Mouse (Mus musculus) monocyte, adult 2 months (primary cell): ENCODE measurements around the gene Mat1a.

Experiments
- DNase-seq, 2 experiments: peaks; one replicate each; pipeline ENCODE4 v3.0.0; 2022; ENCODE audit warnings: low spot score in 2 of 2, low read depth in 1 of 2

The Mat1a gene

DNA sequence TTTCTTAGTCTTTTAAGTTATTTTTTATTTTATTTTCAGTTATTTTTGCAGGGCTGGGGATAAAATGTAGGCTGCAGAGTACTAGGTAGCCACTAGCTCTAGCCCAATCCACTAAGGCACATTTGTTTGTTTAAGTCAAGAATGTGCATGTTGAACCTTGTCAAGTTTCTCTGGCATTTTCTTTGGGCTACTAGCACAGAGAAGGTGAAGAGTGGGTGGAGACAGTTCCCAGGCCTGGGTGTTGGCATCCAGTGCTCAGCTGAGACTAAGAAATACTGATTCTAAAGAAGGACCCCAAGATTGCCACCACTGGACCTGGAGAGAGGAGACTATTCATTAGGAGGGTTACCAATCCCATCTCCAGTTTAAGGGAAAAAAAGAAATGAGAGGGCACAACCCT is 32.2 kb downstream of the Mat1a start:
- DNase-seq = no peak

DNA sequence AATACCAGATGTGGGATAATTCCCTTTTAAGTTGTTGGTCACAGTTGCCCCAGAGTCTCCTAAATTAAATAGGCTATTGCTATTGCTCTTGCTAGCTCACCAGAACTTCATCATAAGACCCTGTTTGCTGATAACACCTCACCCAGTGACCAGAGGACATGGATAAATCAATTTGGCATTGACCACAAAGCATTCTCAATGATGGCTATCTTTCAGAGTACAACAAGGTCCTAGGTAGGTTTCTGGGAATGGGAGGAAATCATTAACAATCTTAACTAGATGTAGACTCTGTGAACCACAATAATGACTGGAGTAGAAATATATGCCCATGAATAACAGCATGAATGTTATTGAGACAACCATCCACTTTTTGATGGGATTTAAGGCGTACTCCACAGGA is 35.9 kb downstream of the Mat1a start:
- DNase-seq = no peak

DNA sequence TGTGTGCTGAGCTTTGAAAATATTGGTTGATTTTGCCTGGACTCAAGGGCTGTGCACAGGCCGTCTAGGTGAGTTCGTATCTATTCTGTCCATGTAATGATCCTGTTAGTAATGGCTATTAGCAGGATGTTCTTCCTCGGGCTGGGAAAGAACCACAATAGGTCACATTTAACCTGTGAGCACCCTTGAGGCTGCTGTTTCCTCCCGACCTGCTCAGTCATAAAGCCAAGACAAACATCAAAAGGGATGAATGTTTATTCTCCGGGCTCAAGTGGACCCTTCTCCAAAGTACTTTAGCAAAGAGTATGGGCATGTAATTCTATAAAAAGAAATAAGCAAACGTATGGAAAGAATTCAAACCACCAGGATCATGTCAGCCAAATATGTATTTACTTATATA is 41.2 kb downstream of the Mat1a start:
- DNase-seq = no peak

- DNase-seq = no peak
These were observed 42.1 kb downstream of the Mat1a start for GRCm38 (mm10) chr14:41146922-41147321.

GRCm38 (mm10) chr14:41147356-41147755 is 42.5 kb downstream of the Mat1a start:
- no peak for DNase-seq

- no peak for DNase-seq
These were observed 46.5 kb downstream of the Mat1a start, which contains the start of gene Mbl1 for GRCm38 (mm10) chr14:41151220-41151898. TSS of gene Mbl1 (plus strand) at chr14:41151458.

DNA sequence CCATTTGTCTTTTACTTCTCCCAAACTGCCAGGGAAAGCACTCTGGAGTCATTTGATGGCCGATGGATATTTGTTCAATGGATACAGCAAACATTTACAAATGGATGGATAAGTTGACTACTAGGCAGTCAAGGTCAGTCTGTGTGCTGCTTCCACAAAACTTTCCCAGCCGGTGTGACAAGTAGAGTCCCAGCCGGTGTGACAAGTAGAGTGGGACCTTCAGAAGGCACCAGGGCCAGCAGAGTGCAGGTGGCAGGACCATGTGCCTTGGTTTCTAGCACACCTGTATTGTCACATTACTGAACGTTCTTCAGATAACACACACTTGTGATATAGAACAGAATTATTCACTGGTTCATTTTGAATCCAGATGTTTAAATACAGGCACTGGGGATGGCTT is 55.2 kb downstream of the Mat1a start:
- DNase-seq = no peak

DNA sequence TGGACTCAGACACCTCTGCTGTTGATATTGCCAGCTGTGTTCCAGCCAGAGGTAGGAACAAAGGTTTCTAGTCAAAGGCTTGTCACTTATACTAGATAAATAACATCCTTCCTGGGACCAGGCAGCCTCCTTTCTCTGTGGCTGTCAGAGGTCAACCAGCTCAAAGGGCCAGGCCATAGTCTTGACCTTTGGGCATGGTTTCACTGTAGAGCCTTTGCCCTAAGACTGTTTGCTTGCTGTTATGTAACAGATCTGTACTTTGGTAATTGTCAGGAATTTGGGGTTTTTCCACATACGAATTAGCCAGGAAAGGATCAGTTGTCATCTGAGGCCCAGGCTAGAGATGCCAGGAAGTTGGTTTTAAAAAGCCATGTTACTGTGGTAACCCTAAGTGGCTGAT is 55.9 kb downstream of the Mat1a start:
- no peak for DNase-seq

- no peak for DNase-seq
These were observed 57.8 kb downstream of the Mat1a start for GRCm38 (mm10) chr14:41162663-41163062.

DNA sequence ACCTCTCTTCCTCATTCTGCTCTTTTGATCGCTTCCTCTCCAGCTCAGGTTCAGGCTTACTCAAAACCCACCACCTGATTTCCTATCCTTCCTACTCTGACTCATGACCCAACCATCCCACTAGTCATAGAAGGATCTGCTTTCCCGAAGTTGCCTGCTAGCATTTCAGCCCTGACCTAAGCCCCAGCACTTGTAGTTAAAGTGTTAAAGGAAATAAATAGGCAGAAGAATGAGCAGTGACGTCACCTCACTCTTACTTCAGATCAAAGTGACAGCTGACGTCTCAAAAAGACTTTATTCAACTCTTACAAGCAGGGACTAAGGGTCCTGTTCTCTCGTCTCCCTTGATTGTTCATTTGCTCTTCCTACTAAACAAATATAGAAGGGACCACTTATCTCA is 62.4 kb downstream of the Mat1a start:
- DNase-seq = no peak

DNA sequence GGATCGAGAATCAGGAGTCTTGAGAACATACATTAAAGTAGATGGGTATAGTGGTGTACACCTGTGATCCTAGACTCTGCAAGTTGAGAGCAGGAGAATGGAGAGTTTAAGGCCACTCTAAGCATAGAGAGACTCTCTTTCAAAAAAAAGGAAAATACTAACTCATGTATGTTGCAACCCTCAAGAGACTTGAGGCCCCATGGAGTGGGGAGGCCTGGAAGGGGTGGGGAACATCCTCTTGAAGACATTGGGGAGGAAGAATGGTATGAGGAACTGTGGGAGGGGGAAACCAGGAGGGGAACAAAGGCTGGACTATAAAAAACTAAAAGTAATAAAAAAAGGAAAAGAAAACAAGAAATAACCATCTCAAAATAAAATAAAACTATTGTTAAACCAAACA is 63.7 kb downstream of the Mat1a start:
- no peak for DNase-seq

DNA sequence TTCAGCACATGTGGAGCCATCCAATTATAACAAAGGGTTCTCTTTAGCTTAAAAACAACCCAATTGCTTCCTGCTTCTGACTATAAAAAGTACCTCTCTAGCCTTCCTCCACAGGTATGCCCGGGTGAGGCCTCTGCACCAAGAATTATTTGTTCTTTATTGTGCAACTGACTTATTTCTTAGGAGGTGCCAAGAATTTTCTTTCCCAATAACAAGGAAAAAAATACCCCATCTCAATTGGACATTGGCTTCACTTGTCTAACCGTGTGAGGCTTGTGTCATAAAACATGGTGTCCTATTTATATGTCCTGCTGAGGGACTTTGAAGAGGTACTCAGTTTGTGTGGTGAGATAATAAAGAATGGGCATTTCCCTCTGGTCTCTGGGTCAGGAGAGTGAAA is 65.7 kb downstream of the Mat1a start:
- DNase-seq = no peak
